Mouse (Mus musculus): ENCODE results near the gene Taok1. TPM values are rescaled to one million over a fixed set of nuclear protein-coding genes. Genes with fewer than 3 reads are reported as not detected.

Gene Taok1
- polyA plus RNA-seq, 1 experiment from 2014 or later: 24.6 TPM

DNA sequence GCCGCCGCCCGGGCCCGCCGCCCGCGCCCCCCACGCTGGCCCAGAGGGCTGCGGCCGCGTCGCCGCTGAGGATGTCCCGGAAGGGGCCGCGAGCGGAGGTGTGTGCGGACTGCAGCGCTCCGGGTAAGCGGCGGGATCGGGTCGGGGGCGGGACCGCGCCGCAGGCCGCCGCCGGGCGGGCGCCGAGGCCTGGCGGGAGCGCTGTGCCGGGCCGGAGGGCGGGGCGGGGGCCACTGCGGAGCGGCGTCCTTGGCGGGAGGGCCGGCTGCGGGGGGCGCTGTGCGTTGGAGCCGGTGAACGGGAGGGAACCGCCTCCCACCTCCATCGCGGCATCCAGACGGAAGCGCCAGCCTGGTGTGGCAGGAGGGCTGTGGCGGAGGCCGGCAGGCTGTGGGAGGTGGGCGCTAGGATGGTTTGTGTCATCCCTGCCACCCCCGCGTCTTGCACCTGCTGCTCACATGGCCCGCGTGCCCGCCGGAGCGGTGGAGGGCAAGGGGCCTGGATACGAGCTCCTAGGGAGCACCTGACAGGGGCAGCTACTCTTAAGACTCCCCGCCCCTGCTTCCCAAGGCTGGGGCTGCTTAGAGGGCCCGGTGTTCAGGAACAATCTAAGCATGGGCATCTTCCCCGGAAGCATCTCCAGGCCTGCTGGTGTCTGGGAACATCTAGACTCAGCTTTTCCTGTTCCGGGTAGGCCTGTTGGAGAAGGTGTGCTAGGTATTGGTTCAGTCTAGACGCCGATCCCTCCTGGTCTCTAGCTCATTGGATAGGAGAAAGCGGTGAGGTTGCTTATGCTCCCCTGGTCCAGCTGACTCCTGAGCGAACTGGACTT is 113.9 kb downstream of the Taok1 start, which contains the start of gene Git1:
Gene Git1, plus strand, starts transcription at position 51 of the 832 bp plus-strand sequence.
- peak within 1 kb of the TSS; percentile 93 for H3K9ac ChIP-seq (ENCODE audit: low read length)
- H3K36me3 ChIP-seq (ENCODE audit: control insufficient read depth, insufficient read depth, low read length): no peaks in the 10 kb centered on the region
- no peaks in the 10 kb centered on the region for H3K9me3 ChIP-seq (ENCODE audit: control insufficient read depth, low read length)
- H3K4me2 ChIP-seq (ENCODE audit: low read depth, low read length, severe bottlenecking): peak within 1 kb of the TSS; percentile 90
- H3K27ac ChIP-seq (ENCODE audit: low read depth, low read length): peak within 1 kb of the TSS; percentile 70
- DNase-seq (ENCODE audit: low spot score) (peak; percentile 80), ATAC-seq (replicated peaks; ENCODE audit: low FRiP score) (no peak)
- WGBS: 1% methylated on average over 36 of the region's 74 CpGs
- H3K4me3 ChIP-seq (ENCODE audit: low read depth, low read length): peak within 1 kb of the TSS; percentile 95
- no peaks in the 10 kb centered on the region for H3K27me3 ChIP-seq (ENCODE audit: control insufficient read depth, insufficient read depth, low read length)
- peaks cover 48% of the 10 kb centered on the region for H3K4me1 ChIP-seq (replicated peaks; ENCODE audit: control insufficient read depth, insufficient read depth, low read length)

DNA sequence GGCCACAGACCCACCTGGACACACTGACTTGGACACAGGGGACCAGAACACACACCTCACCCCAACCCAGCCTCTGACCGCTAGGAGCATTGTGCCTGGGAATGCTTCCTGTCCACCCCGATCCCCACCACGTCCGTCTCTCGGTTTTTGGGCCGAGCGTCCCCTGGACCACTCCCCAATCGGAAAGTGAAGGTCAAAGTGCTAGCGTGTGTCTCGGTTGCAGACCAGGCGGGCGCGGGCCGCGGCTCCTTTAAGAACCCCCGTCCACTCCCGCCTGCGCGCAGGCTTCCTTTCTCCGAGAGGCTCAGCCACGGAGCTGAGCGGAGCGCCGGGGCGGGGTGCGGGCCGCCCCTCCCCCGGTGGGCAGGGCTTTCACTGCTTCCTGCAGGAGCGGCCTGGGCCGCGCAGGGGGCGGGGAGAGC is 114.7 kb downstream of the Taok1 start:
- Histone ChIP-seq H3K4me1 (replicated peaks; ENCODE audit: control insufficient read depth, insufficient read depth, low read length) (peaks cover 51% of the 10 kb centered on the region), H3K27ac (ENCODE audit: low read depth, low read length) (peak overlapping the region; percentile 70), H3K27me3 (ENCODE audit: control insufficient read depth, insufficient read depth, low read length) (no peaks in the 10 kb centered on the region), H3K9ac (ENCODE audit: low read length) (peak overlapping the region; percentile 93), H3K36me3 (ENCODE audit: control insufficient read depth, insufficient read depth, low read length) (no peaks in the 10 kb centered on the region), H3K4me3 (ENCODE audit: low read depth, low read length) (peak overlapping the region; percentile 95), H3K4me2 (ENCODE audit: low read depth, low read length, severe bottlenecking) (peak overlapping the region; percentile 83), H3K9me3 (ENCODE audit: control insufficient read depth, low read length) (no peaks in the 10 kb centered on the region)
- 0% methylated on average over 28 of the region's 32 CpGs for WGBS
- DNase-seq (ENCODE audit: low spot score) (peak; percentile 95), ATAC-seq (replicated peaks; ENCODE audit: low FRiP score) (peak; percentile 58)

DNA sequence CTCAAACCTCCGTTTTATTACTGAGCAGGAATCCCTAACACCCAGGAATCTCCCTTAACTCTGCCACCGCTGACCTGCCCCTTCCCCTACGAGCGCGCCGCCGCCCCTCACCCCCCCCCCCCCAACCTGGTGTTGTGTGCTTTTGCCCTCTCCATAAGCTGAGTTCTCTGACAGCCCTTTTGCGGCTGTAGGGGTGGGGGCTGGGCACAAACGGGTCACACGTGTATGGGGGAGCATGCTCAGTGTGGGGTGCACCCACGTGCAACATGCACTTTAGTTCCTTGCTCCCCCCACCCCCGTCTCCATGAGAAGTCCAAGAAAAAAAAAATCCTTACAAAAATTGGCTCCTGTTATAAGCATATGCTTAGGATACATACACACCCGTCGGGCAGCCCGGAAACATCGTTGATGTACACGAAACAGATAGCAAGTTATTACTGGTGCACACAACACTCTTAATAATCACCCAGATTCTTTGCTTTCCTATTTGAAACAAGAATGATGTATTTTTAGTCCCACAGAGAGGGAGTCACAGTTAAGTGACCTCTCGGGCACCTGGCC is 115.2 kb downstream of the Taok1 start:
- peaks cover 51% of the 10 kb centered on the region for H3K4me1 ChIP-seq (replicated peaks; ENCODE audit: control insufficient read depth, insufficient read depth, low read length)
- peak overlapping the region; percentile 70; the same call in 1 of the 2 replicates for H3K27ac ChIP-seq (ENCODE audit: low read depth, low read length)
- peak; percentile 71 for DNase-seq (ENCODE audit: low spot score)
- under 1% methylated on average over 16 of the region's 18 CpGs for WGBS
- no peak for ATAC-seq (replicated peaks; ENCODE audit: low FRiP score)
- peak overlapping the region; percentile 83 for H3K4me2 ChIP-seq (ENCODE audit: low read depth, low read length, severe bottlenecking)
- peak overlapping the region; percentile 93 for H3K9ac ChIP-seq (ENCODE audit: low read length)
- no peaks in the 10 kb centered on the region for H3K9me3 ChIP-seq (ENCODE audit: control insufficient read depth, low read length)
- H3K36me3 ChIP-seq (ENCODE audit: control insufficient read depth, insufficient read depth, low read length): no peaks in the 10 kb centered on the region
- no peaks in the 10 kb centered on the region for H3K27me3 ChIP-seq (ENCODE audit: control insufficient read depth, insufficient read depth, low read length)
- peak overlapping the region; percentile 95 for H3K4me3 ChIP-seq (ENCODE audit: low read depth, low read length)

DNA sequence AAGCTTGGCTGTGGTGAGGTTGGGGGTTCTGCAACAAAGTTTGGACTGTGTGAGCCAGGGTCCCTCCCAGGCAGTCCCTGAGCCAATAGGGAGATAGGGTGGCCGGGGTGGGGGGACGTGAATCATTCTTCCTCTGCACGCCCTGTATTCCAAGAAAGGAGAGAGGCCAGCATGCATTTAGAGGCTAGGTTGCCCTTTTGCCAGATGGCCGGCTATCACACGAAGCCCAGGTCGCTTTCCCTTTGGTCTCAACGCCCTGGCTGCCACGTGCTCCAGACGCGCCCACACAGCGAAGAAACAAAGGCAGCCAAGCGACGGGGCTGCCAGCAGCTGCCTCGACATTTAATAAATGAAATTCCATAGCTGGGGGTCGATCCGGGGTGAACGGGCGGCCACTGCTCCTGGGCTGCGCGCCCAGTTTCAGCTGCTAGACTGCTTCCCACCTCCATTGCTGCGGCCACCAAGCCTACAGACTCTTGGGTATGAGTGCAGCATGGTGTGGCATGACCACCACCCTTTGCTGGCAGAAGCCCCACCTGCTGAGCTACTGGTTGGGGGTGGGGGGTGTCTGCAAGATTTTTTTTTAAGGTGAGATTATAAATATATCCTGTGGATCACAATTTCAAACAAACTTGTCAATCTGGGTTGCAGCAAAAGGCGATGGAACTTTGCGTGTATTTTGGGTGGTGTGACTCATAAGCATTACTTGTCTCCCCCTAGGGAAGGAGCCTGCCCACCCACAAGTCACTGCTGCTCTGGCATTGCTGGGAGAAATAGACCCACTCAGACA is 115.9 kb downstream of the Taok1 start:
- H3K4me3 ChIP-seq (ENCODE audit: low read depth, low read length): peak overlapping the region; percentile 95
- H3K9ac ChIP-seq (ENCODE audit: low read length): peak overlapping the region; percentile 93
- WGBS: under 1% methylated on average over 23 of the region's 23 CpGs
- peak overlapping the region; percentile 83 for H3K4me2 ChIP-seq (ENCODE audit: low read depth, low read length, severe bottlenecking)
- H3K27ac ChIP-seq (ENCODE audit: low read depth, low read length): peak overlapping the region; percentile 88
- peaks cover 53% of the 10 kb centered on the region for H3K4me1 ChIP-seq (replicated peaks; ENCODE audit: control insufficient read depth, insufficient read depth, low read length)
- no peaks in the 10 kb centered on the region for H3K9me3 ChIP-seq (ENCODE audit: control insufficient read depth, low read length)
- ATAC-seq (replicated peaks; ENCODE audit: low FRiP score) (peak; percentile 70), DNase-seq (ENCODE audit: low spot score) (peak; percentile 87)
- H3K36me3 ChIP-seq (ENCODE audit: control insufficient read depth, insufficient read depth, low read length): no peaks in the 10 kb centered on the region
- H3K27me3 ChIP-seq (ENCODE audit: control insufficient read depth, insufficient read depth, low read length): no peaks in the 10 kb centered on the region

DNA sequence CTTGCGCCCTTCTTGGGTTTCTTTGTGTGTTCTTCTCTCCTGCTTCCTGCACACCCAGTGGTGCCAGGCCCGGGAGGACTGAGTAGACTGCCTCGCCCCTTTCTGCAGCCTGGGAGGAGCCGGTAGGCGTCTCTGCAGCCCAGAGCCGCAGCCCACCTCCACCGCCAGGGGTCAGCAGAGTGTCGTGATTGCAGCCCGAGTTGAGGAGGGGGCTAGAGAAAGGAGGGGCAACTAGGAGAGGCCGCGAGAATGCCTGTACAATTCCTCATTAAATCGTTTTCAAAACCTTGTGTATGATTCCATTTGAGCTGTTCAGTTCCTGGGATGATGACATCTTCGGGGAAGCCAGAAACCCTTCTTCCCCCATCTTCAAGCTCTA is 116.5 kb downstream of the Taok1 start:
- no peaks in the 10 kb centered on the region for H3K36me3 ChIP-seq (ENCODE audit: control insufficient read depth, insufficient read depth, low read length)
- peaks cover 55% of the 10 kb centered on the region for H3K4me1 ChIP-seq (replicated peaks; ENCODE audit: control insufficient read depth, insufficient read depth, low read length)
- no peaks in the 10 kb centered on the region for H3K9me3 ChIP-seq (ENCODE audit: control insufficient read depth, low read length)
- H3K27me3 ChIP-seq (ENCODE audit: control insufficient read depth, insufficient read depth, low read length): no peaks in the 10 kb centered on the region
- H3K27ac ChIP-seq (ENCODE audit: low read depth, low read length): peak overlapping the region; percentile 88; the same call in 1 of the 2 replicates
- peak overlapping the region; percentile 95 for H3K4me3 ChIP-seq (ENCODE audit: low read depth, low read length)
- H3K9ac ChIP-seq (ENCODE audit: low read length): peak overlapping the region; percentile 93
- DNase-seq (ENCODE audit: low spot score): peak; percentile 99
- H3K4me2 ChIP-seq (ENCODE audit: low read depth, low read length, severe bottlenecking): peak overlapping the region; percentile 83
- under 1% methylated on average over 13 of the region's 13 CpGs for WGBS
- peak; percentile 77 for ATAC-seq (replicated peaks; ENCODE audit: low FRiP score)

DNA sequence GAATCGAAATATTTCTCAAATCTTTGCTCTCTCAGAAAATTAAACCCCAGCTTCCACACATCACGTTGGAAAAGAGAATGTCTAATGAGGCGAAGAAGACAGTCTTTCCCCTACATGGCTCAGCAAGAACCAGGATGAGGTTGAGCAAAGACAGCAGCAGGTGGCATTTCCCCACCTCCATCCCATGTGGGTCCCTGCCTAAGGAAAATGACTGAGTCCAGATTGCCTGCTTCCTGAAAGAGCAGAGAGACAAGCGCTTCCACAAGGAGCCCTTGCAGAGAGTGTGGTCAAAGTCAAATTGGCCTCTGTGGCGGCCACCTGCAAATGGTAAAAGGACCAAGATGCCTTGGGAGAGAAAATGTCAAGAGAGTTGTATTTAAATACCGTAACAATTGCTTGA is 117.2 kb downstream of the Taok1 start:
- Histone ChIP-seq H3K27me3 (ENCODE audit: control insufficient read depth, insufficient read depth, low read length) (no peaks in the 10 kb centered on the region), H3K4me3 (ENCODE audit: low read depth, low read length) (peak overlapping the region; percentile 93; the same call in 1 of the 2 replicates), H3K9me3 (ENCODE audit: control insufficient read depth, low read length) (no peaks in the 10 kb centered on the region), H3K36me3 (ENCODE audit: control insufficient read depth, insufficient read depth, low read length) (no peaks in the 10 kb centered on the region), H3K4me2 (ENCODE audit: low read depth, low read length, severe bottlenecking) (peak overlapping the region; percentile 83; the same call in 1 of the 2 replicates), H3K27ac (ENCODE audit: low read depth, low read length) (peak overlapping the region; percentile 31; the same call in 1 of the 2 replicates), H3K4me1 (replicated peaks; ENCODE audit: control insufficient read depth, insufficient read depth, low read length) (peaks cover 60% of the 10 kb centered on the region), H3K9ac (ENCODE audit: low read length) (no peak overlapping the region; the same call in 1 of the 2 replicates)
- WGBS: 67% methylated on average over 6 of the region's 6 CpGs
- DNase-seq (ENCODE audit: low spot score) (no peak), ATAC-seq (replicated peaks; ENCODE audit: low FRiP score) (no peak)

DNA sequence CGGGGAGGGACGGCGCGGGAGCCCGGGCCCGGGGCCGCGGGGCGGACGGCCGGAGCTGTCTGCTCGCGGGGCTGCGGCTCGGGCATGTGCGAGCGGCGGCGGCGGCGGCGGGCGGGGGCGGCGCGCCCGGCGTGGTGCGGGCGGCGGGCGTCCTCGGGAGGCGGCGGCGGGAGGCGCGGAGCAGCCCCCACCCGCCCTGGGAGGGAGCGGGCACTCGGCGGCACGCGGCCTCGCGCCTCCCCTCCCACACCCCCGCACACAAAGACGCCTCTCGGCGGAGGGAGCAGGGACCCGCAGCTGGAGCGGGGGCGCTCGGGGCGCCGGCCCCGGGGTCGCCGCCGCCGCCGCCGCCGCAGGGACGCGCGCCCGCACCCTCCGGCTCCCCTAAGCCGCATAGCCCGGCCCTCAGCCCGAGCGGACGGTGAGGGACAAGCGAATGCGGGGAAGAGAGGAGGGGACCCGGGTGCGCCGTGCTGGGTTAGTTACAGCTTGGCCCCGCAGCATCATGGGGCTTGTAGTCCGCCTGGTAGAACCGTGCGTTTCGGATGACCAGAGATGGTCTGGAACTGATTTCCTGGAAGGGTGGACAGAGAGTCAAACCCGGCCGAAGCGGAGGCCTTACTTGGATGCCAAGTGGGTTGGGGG is 117.9 kb downstream of the Taok1 start, which contains the start of gene Ankrd13b:
Gene Ankrd13b, minus strand, starts transcription at position 88 of the 645 bp plus-strand sequence.
- H3K4me3 ChIP-seq (ENCODE audit: low read depth, low read length): peak within 1 kb of the TSS; percentile 93
- peak within 1 kb of the TSS; percentile 94 for H3K9ac ChIP-seq (ENCODE audit: low read length)
- H3K9me3 ChIP-seq (ENCODE audit: control insufficient read depth, low read length): no peaks in the 10 kb centered on the region
- WGBS: under 1% methylated on average over 49 of the region's 87 CpGs
- peak within 1 kb of the TSS; percentile 59 for H3K27ac ChIP-seq (ENCODE audit: low read depth, low read length)
- peaks cover 57% of the 10 kb centered on the region for H3K4me1 ChIP-seq (replicated peaks; ENCODE audit: control insufficient read depth, insufficient read depth, low read length)
- H3K27me3 ChIP-seq (ENCODE audit: control insufficient read depth, insufficient read depth, low read length): no peaks in the 10 kb centered on the region
- H3K36me3 ChIP-seq (ENCODE audit: control insufficient read depth, insufficient read depth, low read length): no peaks in the 10 kb centered on the region
- H3K4me2 ChIP-seq (ENCODE audit: low read depth, low read length, severe bottlenecking): peak within 1 kb of the TSS; percentile 83
- ATAC-seq (replicated peaks; ENCODE audit: low FRiP score) (peak; percentile 45; the same call in 1 of the 2 replicates), DNase-seq (ENCODE audit: low spot score) (peak; percentile 91)
